28 mouse cellular contexts compared by ENCODE assay signal in genomic region chr11:24682423-24682822, GRCm38 (mm10).
"Had no signal": no experiment of that assay in that cellular context is flagged by ENCODE, and none has a peak within 500 bp of the region (broad histone marks: within the 10 kb centered on the region; RNA-seq: fewer than 3 reads in every experiment).

No protein-coding gene starts in this region.

- DNase-seq: cerebellum, adult 8-10 months; cerebellum, adult 9-10 months; cerebellum, adult 9-11 months; cerebellum, postnatal 10 days; cerebellum, postnatal 14 days; cerebellum, postnatal 25 days; cerebellum, postnatal 36 days; embryo, embryonic 11 days; forebrain, postnatal 0 days; gastrocnemius, adult 2 months; gastrocnemius, postnatal 10 days; gastrocnemius, postnatal 14 days; gastrocnemius, postnatal 25 days; gastrocnemius, postnatal 36 days; heart, adult 11 months; heart, adult 18-20 months; heart, adult 2 months had no signal

- H3K4me2 ChIP-seq: embryonic facial prominence, embryonic 12.5 days; embryonic facial prominence, embryonic 13.5 days; embryonic facial prominence, embryonic 15.5 days; forebrain, embryonic 12.5 days; forebrain, embryonic 13.5 days; forebrain, embryonic 15.5 days had no signal

- ATAC-seq: forebrain, embryonic 13.5 days; forebrain, embryonic 14.5 days; forebrain, embryonic 15.5 days; forebrain, embryonic 16.5 days; forebrain, postnatal 0 days had no signal

- H3K4me1 ChIP-seq: embryonic facial prominence, embryonic 10.5 days; embryonic facial prominence, embryonic 12.5 days; embryonic facial prominence, embryonic 13.5 days; embryonic facial prominence, embryonic 15.5 days; forebrain, embryonic 15.5 days had no signal

- H3K9me3 ChIP-seq: embryonic facial prominence, embryonic 10.5 days; embryonic facial prominence, embryonic 12.5 days; embryonic facial prominence, embryonic 13.5 days; embryonic facial prominence, embryonic 15.5 days; forebrain, embryonic 10.5 days; forebrain, embryonic 12.5 days; forebrain, embryonic 13.5 days; forebrain, embryonic 15.5 days had no signal

- H3K36me3 ChIP-seq: embryonic facial prominence, embryonic 10.5 days; embryonic facial prominence, embryonic 12.5 days; embryonic facial prominence, embryonic 13.5 days; embryonic facial prominence, embryonic 15.5 days; forebrain, embryonic 10.5 days; forebrain, embryonic 12.5 days; forebrain, embryonic 15.5 days had no signal

- H3K27ac ChIP-seq: embryonic facial prominence, embryonic 10.5 days; embryonic facial prominence, embryonic 12.5 days; embryonic facial prominence, embryonic 13.5 days; embryonic facial prominence, embryonic 15.5 days; forebrain, embryonic 10.5 days; forebrain, embryonic 12.5 days; forebrain, embryonic 13.5 days; forebrain, embryonic 15.5 days; gastrocnemius, adult 2 months; heart, adult 2 months had no signal

- H3K27me3 ChIP-seq: embryonic facial prominence, embryonic 12.5 days; embryonic facial prominence, embryonic 13.5 days; embryonic facial prominence, embryonic 15.5 days; forebrain, embryonic 15.5 days had no signal

- H3K4me3 ChIP-seq: embryonic facial prominence, embryonic 10.5 days; embryonic facial prominence, embryonic 12.5 days; embryonic facial prominence, embryonic 13.5 days; embryonic facial prominence, embryonic 15.5 days; erythroblast, embryonic 14.5 days; forebrain, embryonic 10.5 days; forebrain, embryonic 12.5 days; forebrain, embryonic 13.5 days; forebrain, embryonic 15.5 days; gastrocnemius, adult 2 months; heart, adult 2 months had no signal

- H3K9ac ChIP-seq: embryonic facial prominence, embryonic 12.5 days; embryonic facial prominence, embryonic 13.5 days; embryonic facial prominence, embryonic 15.5 days; forebrain, embryonic 12.5 days; forebrain, embryonic 13.5 days; forebrain, embryonic 15.5 days; forebrain, postnatal 0 days had no signal
